Comparison of ENCODE assay signal across 29 mouse cellular contexts in the genomic region with DNA sequence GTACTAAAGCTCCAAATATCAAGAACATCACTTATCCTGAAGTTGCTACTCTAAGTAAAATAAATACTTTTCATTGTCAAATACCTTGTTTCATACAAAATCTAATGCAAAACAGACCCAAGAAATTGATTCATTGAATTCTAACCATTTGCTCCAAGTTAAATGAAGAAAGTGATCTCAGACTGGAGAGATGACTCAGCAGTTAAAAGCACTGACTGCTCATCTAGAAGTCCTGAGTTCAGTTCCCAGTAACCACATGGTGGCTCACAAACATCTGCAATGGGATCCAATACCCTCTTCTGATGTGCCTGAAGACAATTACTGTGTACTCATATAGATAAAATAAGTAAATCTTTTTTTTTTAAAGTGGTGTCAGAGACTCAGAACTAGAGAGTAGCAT. TPM values are rescaled to one million over a fixed set of nuclear protein-coding genes. Genes with fewer than 3 reads are reported as not detected.
A peak's percentile ranks its signal among the peaks of the same experiment; 100 is the strongest.
DNase-seq lines count a peak whose midpoint lies in the region; ATAC-seq and TF ChIP-seq lines count a peak whose summit lies in the region.
"Had no signal": no experiment of that assay in that cellular context is flagged by ENCODE, and none has a peak within 500 bp of the region (broad histone marks: within the 10 kb centered on the region; RNA-seq: fewer than 3 reads in every experiment).

No protein-coding gene starts in this region.

- H3K4me1 ChIP-seq in CH12.LX (ENCODE audit: control insufficient read depth in 1 of 2, insufficient read depth in 2 of 2) = peaks cover 0 to 43% of the 10 kb centered on the region in 2 experiments; a peak in 2 of 4 replicates
- H3K4me1 ChIP-seq in kidney, embryonic 15.5 days = no peaks in the 10 kb centered on the region
- no peaks in the 10 kb centered on the region for H3K4me1 ChIP-seq in kidney, embryonic 16.5 days (ENCODE audit: insufficient read depth, low read length)
- H3K4me1 ChIP-seq: embryonic facial prominence, embryonic 12.5 days; embryonic facial prominence, embryonic 15.5 days; heart, embryonic 10.5 days had no signal

- dilution Hi-C loops in CH12.LX (cut with MboI; ENCODE audit: extremely low pct_ligation_motif_present, extremely low pct_unique_long_range_greater_than_20kb, low sequenced_read_pairs) = no loop called here

- ATAC-seq in kidney, embryonic 15.5 days (replicated peaks; ENCODE audit: low FRiP score) = no peak
- ATAC-seq in kidney, embryonic 16.5 days (ENCODE audit: low FRiP score, low TSS enrichment) = no peak
- ATAC-seq: activated CD4-positive, CD25-positive, alpha-beta regulatory T cell, adult 4 months; CD4-positive, CD25-positive, alpha-beta regulatory T cell, adult 4 months; forebrain, embryonic 14.5 days; forebrain, postnatal 0 days; hindbrain, postnatal 0 days; inflammation-experienced regulatory T-cells, adult 6 months; intestine, embryonic 16.5 days had no signal

- no peaks in the 10 kb centered on the region for H3K27me3 ChIP-seq in CH12.LX (replicated peaks)
- H3K27me3 ChIP-seq in kidney, embryonic 15.5 days = no peaks in the 10 kb centered on the region
- H3K27me3 ChIP-seq in kidney, embryonic 16.5 days (ENCODE audit: insufficient read depth, low read length) = no peaks in the 10 kb centered on the region
- H3K27me3 ChIP-seq: embryonic facial prominence, embryonic 12.5 days; embryonic facial prominence, embryonic 15.5 days; heart, embryonic 13.5 days had no signal

- H3K36me3 ChIP-seq in CH12.LX (replicated peaks in 1 of 2; ENCODE audit: control insufficient read depth in 1 of 2, insufficient read depth in 1 of 2, low read length in 1 of 2) = peaks cover 18 to 44% of the 10 kb centered on the region in 2 experiments
- H3K36me3 ChIP-seq in kidney, embryonic 15.5 days = peaks cover 24% of the 10 kb centered on the region
- H3K36me3 ChIP-seq in kidney, embryonic 16.5 days (ENCODE audit: insufficient read depth, low read length) = peaks cover 12% of the 10 kb centered on the region

- no peak for TF ChIP-seq EP300 in CH12.LX (IDR thresholded peaks at IDR 0.05; ENCODE audit: low read length)

- H3K27ac ChIP-seq in CH12.LX (ENCODE audit: insufficient read depth, low read depth) = peak overlapping the region; percentile 57; the same call in 1 of the 2 replicates
- no peak overlapping the region for H3K27ac ChIP-seq in kidney, embryonic 15.5 days
- no peak overlapping the region for H3K27ac ChIP-seq in kidney, embryonic 16.5 days (ENCODE audit: low read length)
- H3K27ac ChIP-seq: embryonic facial prominence, embryonic 12.5 days; embryonic facial prominence, embryonic 15.5 days; heart, adult 2 months; heart, embryonic 10.5 days; heart, embryonic 13.5 days; hindbrain, embryonic 14.5 days; hindbrain, postnatal 0 days had no signal

- no peak overlapping the region for H3K4me2 ChIP-seq in CH12.LX (ENCODE audit: insufficient read depth, low read depth, poor library complexity, severe bottlenecking)
- no peak overlapping the region for H3K4me2 ChIP-seq in kidney, embryonic 15.5 days
- no peak overlapping the region for H3K4me2 ChIP-seq in kidney, embryonic 16.5 days (replicated peaks; ENCODE audit: low read depth, low read length)
- H3K4me2 ChIP-seq: embryonic facial prominence, embryonic 12.5 days; embryonic facial prominence, embryonic 15.5 days; heart, embryonic 13.5 days; hindbrain, embryonic 14.5 days had no signal

- H3K4me3 ChIP-seq in CH12.LX (replicated peaks in 1 of 3; ENCODE audit: low read depth in 2 of 3, low read length in 2 of 3, poor library complexity in 1 of 3) = no peak overlapping the region
- no peak overlapping the region for H3K4me3 ChIP-seq in kidney, embryonic 15.5 days (replicated peaks)
- no peak overlapping the region for H3K4me3 ChIP-seq in kidney, embryonic 16.5 days (ENCODE audit: low read length)
- H3K4me3 ChIP-seq: embryonic facial prominence, embryonic 12.5 days; embryonic facial prominence, embryonic 15.5 days; heart, adult 2 months; heart, embryonic 10.5 days; heart, embryonic 13.5 days had no signal

- TF ChIP-seq CTCF in CH12.LX (conservative IDR thresholded peaks at IDR 0.05 in 1 of 2, IDR thresholded peaks at IDR 0.05 in 1 of 2; ENCODE audit: low read depth in 2 of 2, low read length in 2 of 2) = no peak

- no peaks in the 10 kb centered on the region for H3K9me3 ChIP-seq in CH12.LX (replicated peaks; ENCODE audit: low read length)
- H3K9me3 ChIP-seq in kidney, embryonic 15.5 days (replicated peaks) = no peaks in the 10 kb centered on the region
- no peaks in the 10 kb centered on the region for H3K9me3 ChIP-seq in kidney, embryonic 16.5 days (ENCODE audit: low read length)
- H3K9me3 ChIP-seq: embryonic facial prominence, embryonic 12.5 days; embryonic facial prominence, embryonic 15.5 days; G1E; heart, embryonic 10.5 days; heart, embryonic 13.5 days had no signal

- DNase-seq in 416B (ENCODE audit: low read depth) (peak; percentile 54), CH12.LX (ENCODE audit: extremely low read depth) (peak; percentile 48), NIH3T3 (ENCODE audit: low read depth) (peak; percentile 66)
- DNase-seq in adrenal gland, postnatal 4 days (ENCODE audit: low spot score in 2 of 2) = no peak
- DNase-seq: adrenal gland, postnatal 10 days; adrenal gland, postnatal 36 days; cerebellum, adult 11 months; cerebellum, adult 2 months; cerebellum, adult 9-11 months; cerebellum, postnatal 25 days; forebrain, postnatal 0 days; gastrocnemius, postnatal 25 days; heart, adult 2 months; heart, postnatal 14 days; heart, postnatal 4 days had no signal

- in situ Hi-C loops in CH12.LX (cut with MboI; ENCODE audit: low pct_ligation_motif_present, low pct_unique_long_range_greater_than_20kb, low sequenced_read_pairs) = no loop called here

- H3K79me2 ChIP-seq in CH12.LX (replicated peaks; ENCODE audit: control insufficient read depth, extremely low read depth, insufficient read depth, poor library complexity, severe bottlenecking) = peaks cover 39% of the 10 kb centered on the region

- TF ChIP-seq RAD21 in CH12.LX (IDR thresholded peaks at IDR 0.05; ENCODE audit: low read depth, low read length) = no peak; the same call in 1 of the 2 replicates

- TF ChIP-seq POLR2A in CH12.LX (IDR thresholded peaks at IDR 0.05; ENCODE audit: low read depth, low read length) = no peak

- no peak overlapping the region for H3K9ac ChIP-seq in CH12.LX (ENCODE audit: insufficient read depth, low read depth)
- H3K9ac ChIP-seq in kidney, embryonic 15.5 days = no peak overlapping the region
- no peak overlapping the region for H3K9ac ChIP-seq in kidney, embryonic 16.5 days (replicated peaks; ENCODE audit: low read length)
- H3K9ac ChIP-seq: embryonic facial prominence, embryonic 12.5 days; embryonic facial prominence, embryonic 15.5 days; forebrain, postnatal 0 days; heart, embryonic 13.5 days; hindbrain, embryonic 14.5 days had no signal

TF ChIP-seq in CH12.LX, 34 proteins besides CTCF, POLR2A, EP300 and RAD21:
- TF ChIP-seq MAFK (IDR thresholded peaks at IDR 0.05; ENCODE audit: insufficient replicate concordance, low read length) (peak; percentile 89), MEF2A (IDR thresholded peaks at IDR 0.05; ENCODE audit: borderline replicate concordance, low read depth, low read length) (peak; percentile 76; the same call in 1 of the 2 replicates), ZMIZ1 (IDR thresholded peaks at IDR 0.05; ENCODE audit: low read depth, low read length) (no peak), NELFE (IDR thresholded peaks at IDR 0.05; ENCODE audit: low read depth, low read length) (no peak), JUND (conservative IDR thresholded peaks at IDR 0.05; ENCODE audit: low read depth, low read length) (peak; percentile 78), JUN (IDR thresholded peaks at IDR 0.05; ENCODE audit: insufficient read depth, low read depth, low read length) (peak; percentile 79)

RNA-seq across cellular contexts. Expression of a gene that starts 15.0 kb away (rescaled TPM):
- total RNA-seq in CH12.LX (2012; rRNA removed) = 1.6 and 1.7 TPM in 2 replicates
- total RNA-seq in CH12.LX (2014; rRNA removed) = 2.2 and 2.4 TPM in 2 replicates
- polyA plus RNA-seq in CH12.LX (2012; ENCODE audit: insufficient read length, low read depth) = 2.4 and 3.6 TPM in 2 replicates
- 2.4 and 2.5 TPM in 2 replicates for polyA plus RNA-seq in kidney, embryonic 15.5 days (2015; fragmentation: Nextera tagmentation; extraction: Ambion mirVana)
- 2.6 TPM in 2 replicates for polyA plus RNA-seq in kidney, embryonic 16.5 days (2015; fragmentation: Nextera tagmentation; extraction: Ambion mirVana)
- total RNA-seq in adrenal gland, postnatal 4 days (2021) = 1 to 10 TPM; 4.4 to 4.5 TPM

RNA-seq across cellular contexts. Expression of a gene that starts 15.5 kb away (rescaled TPM):
- total RNA-seq in CH12.LX (2012; rRNA removed) (19.3 and 25.5 TPM in 2 replicates), CH12.LX (2014; rRNA removed) (44.8 and 49.2 TPM in 2 replicates)
- polyA plus RNA-seq in CH12.LX (2012; ENCODE audit: insufficient read length, low read depth) = 44.7 and 46.4 TPM in 2 replicates
- polyA plus RNA-seq in kidney, embryonic 15.5 days (2015; fragmentation: Nextera tagmentation; extraction: Ambion mirVana) = 15.1 and 15.9 TPM in 2 replicates
- 11.4 and 11.6 TPM in 2 replicates for polyA plus RNA-seq in kidney, embryonic 16.5 days (2015; fragmentation: Nextera tagmentation; extraction: Ambion mirVana)
- 10 to 100 TPM; 88.5 to 90.4 TPM for total RNA-seq in adrenal gland, postnatal 4 days (2021)

RNA-seq across cellular contexts. Expression of a gene that starts 15.6 kb away (rescaled TPM):
- 39.2 and 43.0 TPM in 2 replicates for total RNA-seq in CH12.LX (2012; rRNA removed)
- total RNA-seq in CH12.LX (2014; rRNA removed) = 140 and 149 TPM in 2 replicates
- 61.6 and 66.4 TPM in 2 replicates for polyA plus RNA-seq in CH12.LX (2012; ENCODE audit: insufficient read length, low read depth)
- 1.3 and 1.4 TPM in 2 replicates for polyA plus RNA-seq in kidney, embryonic 15.5 days (2015; fragmentation: Nextera tagmentation; extraction: Ambion mirVana)
- polyA plus RNA-seq in kidney, embryonic 16.5 days (2015; fragmentation: Nextera tagmentation; extraction: Ambion mirVana) = 1.1 and 1.4 TPM in 2 replicates
- total RNA-seq in adrenal gland, postnatal 4 days (2021) = 1 to 10 TPM; 1.7 to 2.1 TPM

Comparison
In these comparisons a context has a peak if more than half of its experiments do, and no peak if none do; other contexts are left out.
1. DNase-seq: peak in 416B (single experiment), CH12.LX (single experiment) and NIH3T3 (single experiment); none in adrenal gland, postnatal 4 days (0 of 2).
2. RNA of a gene that starts 15.6 kb away (polyA plus RNA-seq): 61.6 to 66.4 TPM in CH12.LX; 1.1 to 1.4 TPM in kidney, embryonic 16.5 days and 1.3 to 1.4 TPM in kidney, embryonic 15.5 days; every median in the first group is over 10 times any median in the second.